Mouse (Mus musculus): ENCODE data around the gene Grin1. TPM values are rescaled to one million over a fixed set of nuclear protein-coding genes. Genes with fewer than 3 reads are reported as not detected.
A peak's percentile ranks its signal among the peaks of the same experiment; 100 is the strongest.

Gene Grin1
- total and polyA plus RNA-seq, 2 experiments from 2014 or later = 71.5 to 146 TPM

DNA sequence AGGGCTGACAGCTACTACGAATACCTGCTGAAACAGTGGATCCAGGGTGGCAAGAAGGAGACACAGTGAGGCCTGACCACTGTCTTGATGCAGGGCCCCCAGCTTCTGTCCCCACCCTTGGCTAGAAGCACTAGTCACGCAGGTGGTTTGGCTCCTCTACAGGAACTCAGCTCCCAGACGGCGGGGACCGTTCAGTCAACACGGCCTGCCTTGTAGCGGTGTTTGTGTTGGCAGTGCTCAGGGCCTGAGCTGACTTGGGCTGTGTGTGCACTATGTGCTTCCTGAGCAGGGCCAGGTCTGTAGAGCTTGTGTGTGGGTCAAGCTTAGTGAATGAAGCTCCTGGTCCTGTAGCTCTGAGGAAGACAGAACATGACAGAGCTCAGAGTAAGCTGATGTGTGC, 29.2 kb upstream of the Grin1 start:
- DNase-seq (ENCODE audit: low spot score) (no peak), ATAC-seq (ENCODE audit: low FRiP score) (no peak)
- Histone ChIP-seq H3K27ac (ENCODE audit: low read depth, low read length) (no peak overlapping the region), H3K27me3 (ENCODE audit: insufficient read depth, low read length) (no peaks in the 10 kb centered on the region), H3K9me3 (ENCODE audit: low read length) (no peaks in the 10 kb centered on the region), H3K36me3 (ENCODE audit: insufficient read depth, low read length) (peaks cover 81% of the 10 kb centered on the region), H3K4me2 (ENCODE audit: low read depth, low read length, poor library complexity, severe bottlenecking) (no peak overlapping the region), H3K4me3 (ENCODE audit: low read depth, low read length) (no peak overlapping the region), H3K9ac (replicated peaks; ENCODE audit: low read length, poor library complexity, severe bottlenecking) (no peak overlapping the region), H3K4me1 (ENCODE audit: insufficient read depth, low read length) (no peaks in the 10 kb centered on the region)
- TF ChIP-seq CTCF (IDR thresholded peaks at IDR 0.05) = no peak
- whole genome bisulfite sequencing = 91% methylated on average over 7 of the region's 7 CpGs

DNA sequence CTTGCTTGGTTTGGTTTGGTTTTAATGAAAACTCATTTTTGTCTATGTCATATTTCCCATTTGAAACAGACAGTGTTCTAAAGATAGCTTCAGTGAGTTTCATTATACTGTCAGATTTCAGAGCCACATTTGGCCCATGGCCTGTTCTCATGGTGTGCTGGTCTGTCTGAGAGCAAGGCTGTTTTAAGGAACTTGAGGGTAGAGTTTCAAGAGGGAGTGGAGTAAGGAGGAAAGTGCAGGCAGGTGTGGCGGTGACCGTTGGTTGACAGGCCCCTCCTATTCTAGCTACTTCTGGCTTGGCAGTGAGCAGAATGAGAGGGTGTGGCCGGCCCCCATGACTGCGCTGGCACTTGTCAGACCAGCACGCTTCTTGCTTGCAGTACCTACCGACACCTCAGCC, 19.3 kb upstream of the Grin1 start:
- Histone ChIP-seq H3K27ac (ENCODE audit: low read depth, low read length) (no peak overlapping the region), H3K27me3 (ENCODE audit: insufficient read depth, low read length) (no peaks in the 10 kb centered on the region), H3K4me2 (ENCODE audit: low read depth, low read length, poor library complexity, severe bottlenecking) (no peak overlapping the region), H3K9ac (replicated peaks; ENCODE audit: low read length, poor library complexity, severe bottlenecking) (no peak overlapping the region), H3K9me3 (ENCODE audit: low read length) (no peaks in the 10 kb centered on the region), H3K4me1 (ENCODE audit: insufficient read depth, low read length) (peaks cover 5% of the 10 kb centered on the region; the same call in 1 of the 2 replicates), H3K4me3 (ENCODE audit: low read depth, low read length) (no peak overlapping the region), H3K36me3 (ENCODE audit: insufficient read depth, low read length) (peaks cover 63% of the 10 kb centered on the region)
- ATAC-seq (ENCODE audit: low FRiP score) = no peak
- WGBS = 97% methylated on average over 6 of the region's 6 CpGs
- DNase-seq (ENCODE audit: low spot score) = no peak
- TF ChIP-seq CTCF (IDR thresholded peaks at IDR 0.05) = no peak

DNA sequence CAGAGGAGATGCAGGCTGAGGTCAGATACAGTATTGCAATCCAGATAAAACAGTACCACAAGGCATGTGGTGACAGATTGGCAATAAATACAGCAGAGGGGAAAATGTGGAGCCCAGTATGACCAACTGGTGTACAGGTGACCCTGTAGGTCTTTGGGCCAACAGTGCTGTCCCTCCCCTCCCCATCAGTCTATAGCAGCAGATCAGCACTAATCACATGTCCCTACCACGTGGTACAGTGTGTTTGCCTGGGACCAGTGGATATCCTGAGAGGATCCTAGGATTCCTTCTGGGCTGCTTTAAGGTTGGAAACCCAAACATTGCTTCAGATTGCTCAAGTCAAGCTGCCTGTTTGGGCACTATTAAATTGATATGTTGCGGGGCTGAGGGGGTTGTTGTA, 14.6 kb upstream of the Grin1 start:
- H3K4me2 ChIP-seq (ENCODE audit: low read depth, low read length, poor library complexity, severe bottlenecking) = peak overlapping the region; percentile 87
- ATAC-seq (ENCODE audit: low FRiP score) = no peak
- no peak overlapping the region for H3K27ac ChIP-seq (ENCODE audit: low read depth, low read length)
- DNase-seq (ENCODE audit: low spot score) = no peak
- no peaks in the 10 kb centered on the region for H3K9me3 ChIP-seq (ENCODE audit: low read length)
- peaks cover 7% of the 10 kb centered on the region; the same call in 1 of the 2 replicates for H3K4me1 ChIP-seq (ENCODE audit: insufficient read depth, low read length)
- TF ChIP-seq CTCF (IDR thresholded peaks at IDR 0.05) = no peak
- peak overlapping the region; percentile 84 for H3K9ac ChIP-seq (replicated peaks; ENCODE audit: low read length, poor library complexity, severe bottlenecking)
- 91% methylated on average over 2 of the region's 2 CpGs for WGBS
- H3K4me3 ChIP-seq (ENCODE audit: low read depth, low read length) = peak overlapping the region; percentile 90
- H3K36me3 ChIP-seq (ENCODE audit: insufficient read depth, low read length) = peaks cover 38% of the 10 kb centered on the region
- H3K27me3 ChIP-seq (ENCODE audit: insufficient read depth, low read length) = no peaks in the 10 kb centered on the region

DNA sequence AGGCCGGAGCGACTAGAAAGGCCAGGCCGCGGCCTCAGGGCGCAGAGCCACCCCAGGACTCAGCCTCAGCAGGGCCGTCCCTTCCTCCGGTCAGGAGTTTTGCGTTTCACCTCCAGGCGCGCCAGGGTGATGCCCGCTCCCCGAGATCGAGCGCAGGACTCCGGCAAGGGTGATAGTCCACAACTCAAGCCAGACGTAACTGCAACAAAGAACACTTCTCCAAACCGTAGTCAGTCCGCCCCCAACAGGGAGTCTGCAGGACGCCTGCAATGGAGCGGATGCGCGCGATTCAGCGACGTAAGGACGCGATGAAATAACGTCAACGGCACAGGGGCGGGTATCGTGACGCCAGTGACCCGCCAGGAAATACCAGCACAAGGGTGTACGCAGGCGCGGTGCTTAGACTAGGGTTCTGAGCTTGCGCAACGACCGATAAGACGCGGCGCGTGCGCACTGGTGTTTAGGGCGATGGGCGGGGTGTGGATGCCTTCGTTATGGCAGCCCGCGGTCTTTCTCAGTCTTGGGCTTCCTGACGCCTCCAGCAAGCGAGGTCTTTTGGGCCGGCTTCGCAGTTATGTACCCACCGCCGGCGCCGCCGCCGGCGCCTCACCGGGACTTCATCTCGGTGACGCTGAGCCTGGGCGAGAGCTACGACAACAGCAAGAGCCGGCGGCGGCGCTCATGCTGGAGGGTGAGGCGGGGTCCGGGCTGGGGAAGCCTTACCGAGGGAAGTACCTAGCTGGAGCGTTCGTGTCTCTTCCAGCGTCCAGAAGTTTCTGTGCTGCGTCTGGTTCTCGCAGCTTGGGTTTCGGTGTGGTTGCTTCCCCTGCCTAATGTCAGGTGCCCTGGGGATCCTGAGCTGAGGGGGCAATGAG, 13.5 kb upstream of the Grin1 start, which contains the start of gene Man1b1:
Gene Man1b1 (plus strand): TSS at position 53 of the 875 bp plus-strand sequence.
- peak within 1 kb of the TSS; percentile 87 for H3K27ac ChIP-seq (ENCODE audit: low read depth, low read length)
- peak within 1 kb of the TSS; percentile 90 for H3K4me3 ChIP-seq (ENCODE audit: low read depth, low read length)
- H3K4me2 ChIP-seq (ENCODE audit: low read depth, low read length, poor library complexity, severe bottlenecking) = peak within 1 kb of the TSS; percentile 87
- ATAC-seq (ENCODE audit: low FRiP score) (peak; percentile 97), DNase-seq (ENCODE audit: low spot score) (peak; percentile 100)
- H3K9me3 ChIP-seq (ENCODE audit: low read length) = no peaks in the 10 kb centered on the region
- under 1% methylated on average over 75 of the region's 78 CpGs for WGBS
- no peaks in the 10 kb centered on the region for H3K27me3 ChIP-seq (ENCODE audit: insufficient read depth, low read length)
- H3K36me3 ChIP-seq (ENCODE audit: insufficient read depth, low read length) = peaks cover 28% of the 10 kb centered on the region
- peaks cover 7% of the 10 kb centered on the region; the same call in 1 of the 2 replicates for H3K4me1 ChIP-seq (ENCODE audit: insufficient read depth, low read length)
- peak within 1 kb of the TSS; percentile 84 for H3K9ac ChIP-seq (replicated peaks; ENCODE audit: low read length, poor library complexity, severe bottlenecking)
- peak; percentile 65 for TF ChIP-seq CTCF (IDR thresholded peaks at IDR 0.05)

DNA sequence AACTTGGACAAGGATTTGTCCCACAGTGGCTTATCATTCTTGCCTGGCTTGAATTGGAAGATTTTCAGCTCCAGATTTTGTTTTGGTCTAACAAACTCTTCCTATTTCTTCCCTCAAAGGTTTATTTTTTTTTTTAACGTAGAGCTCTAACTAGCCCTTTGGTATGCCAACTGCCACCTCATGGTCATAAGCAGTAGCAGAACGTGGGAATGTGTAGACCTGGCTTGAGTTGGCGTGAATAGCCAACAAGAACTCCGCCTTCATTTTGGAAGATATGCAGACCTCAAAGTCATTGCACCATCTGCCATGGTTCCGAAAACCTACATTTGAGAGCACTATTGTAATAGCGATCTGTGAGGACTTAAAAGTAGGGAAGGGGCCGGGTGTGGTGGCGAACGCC, 12.5 kb upstream of the Grin1 start:
- DNase-seq (ENCODE audit: low spot score) (no peak), ATAC-seq (ENCODE audit: low FRiP score) (no peak)
- peaks cover 7% of the 10 kb centered on the region; the same call in 1 of the 2 replicates for H3K4me1 ChIP-seq (ENCODE audit: insufficient read depth, low read length)
- peak overlapping the region; percentile 87 for H3K4me2 ChIP-seq (ENCODE audit: low read depth, low read length, poor library complexity, severe bottlenecking)
- peak; percentile 27; the same call in 1 of the 2 replicates for TF ChIP-seq CTCF (IDR thresholded peaks at IDR 0.05)
- WGBS = 58% methylated on average over 9 of the region's 9 CpGs
- H3K4me3 ChIP-seq (ENCODE audit: low read depth, low read length) = peak overlapping the region; percentile 90
- no peak overlapping the region for H3K27ac ChIP-seq (ENCODE audit: low read depth, low read length)
- H3K9me3 ChIP-seq (ENCODE audit: low read length) = no peaks in the 10 kb centered on the region
- H3K36me3 ChIP-seq (ENCODE audit: insufficient read depth, low read length) = peaks cover 19% of the 10 kb centered on the region
- no peak overlapping the region for H3K9ac ChIP-seq (replicated peaks; ENCODE audit: low read length, poor library complexity, severe bottlenecking)
- H3K27me3 ChIP-seq (ENCODE audit: insufficient read depth, low read length) = no peaks in the 10 kb centered on the region

DNA sequence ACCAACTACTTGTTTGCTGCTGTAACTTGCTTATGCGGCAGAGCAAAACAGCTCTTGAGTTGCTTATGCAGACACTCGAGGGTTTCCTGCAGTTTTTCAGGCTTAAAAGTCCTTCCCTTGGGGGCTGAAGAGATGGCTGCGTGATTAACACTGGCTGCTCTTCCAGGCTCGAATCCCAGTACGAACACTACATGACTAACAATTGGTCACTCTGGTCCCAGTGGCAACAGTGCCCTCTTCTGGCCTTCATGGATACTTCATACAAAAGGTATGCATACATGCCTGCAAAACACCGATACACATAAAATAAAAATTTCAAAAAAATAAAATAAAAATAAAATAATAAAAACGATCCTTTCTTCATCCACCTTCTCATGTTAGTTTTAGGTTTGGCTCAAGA, 9.5 kb upstream of the Grin1 start:
- ATAC-seq (ENCODE audit: low FRiP score) = no peak
- H3K4me3 ChIP-seq (ENCODE audit: low read depth, low read length) = no peak overlapping the region

More for the DNA sequence above, 9.5 kb upstream of the Grin1 start:
- H3K4me2 ChIP-seq (ENCODE audit: low read depth, low read length, poor library complexity, severe bottlenecking) = no peak overlapping the region
- peaks cover 4% of the 10 kb centered on the region; the same call in 1 of the 2 replicates for H3K4me1 ChIP-seq (ENCODE audit: insufficient read depth, low read length)
- WGBS = 31% methylated on average over 7 of the region's 7 CpGs
- H3K27me3 ChIP-seq (ENCODE audit: insufficient read depth, low read length) = no peaks in the 10 kb centered on the region
- H3K9me3 ChIP-seq (ENCODE audit: low read length) = no peaks in the 10 kb centered on the region
- no peak overlapping the region for H3K9ac ChIP-seq (replicated peaks; ENCODE audit: low read length, poor library complexity, severe bottlenecking)
- H3K27ac ChIP-seq (ENCODE audit: low read depth, low read length) = no peak overlapping the region
- TF ChIP-seq CTCF (IDR thresholded peaks at IDR 0.05) = peak; percentile 75
- H3K36me3 ChIP-seq (ENCODE audit: insufficient read depth, low read length) = no peaks in the 10 kb centered on the region
- DNase-seq (ENCODE audit: low spot score) = peak; percentile 69
